Mouse (Mus musculus) adrenal gland, adult 10 weeks (tissue): ENCODE measurements around the gene Tmod3. TPM values are rescaled to one million over a fixed set of nuclear protein-coding genes. Genes with fewer than 3 reads are reported as not detected.

Experiments used
- polyA plus RNA-seq: library from polyadenylated mRNA; stranded (reverse); fragments of 350-450 nt; fragmentation: Illumina TruSeq; extraction: RNeasy Lipid Tissue Mini Kit (QIAGEN cat#74804); gene quantifications from one replicate; pipeline ENCODE4 v1.2.3, GENCODE M21; 2014; ENCODE audit warnings: low read depth, low replicate concordance

Tmod3 gene
- polyA plus RNA-seq, result 109 TPM

DNA sequence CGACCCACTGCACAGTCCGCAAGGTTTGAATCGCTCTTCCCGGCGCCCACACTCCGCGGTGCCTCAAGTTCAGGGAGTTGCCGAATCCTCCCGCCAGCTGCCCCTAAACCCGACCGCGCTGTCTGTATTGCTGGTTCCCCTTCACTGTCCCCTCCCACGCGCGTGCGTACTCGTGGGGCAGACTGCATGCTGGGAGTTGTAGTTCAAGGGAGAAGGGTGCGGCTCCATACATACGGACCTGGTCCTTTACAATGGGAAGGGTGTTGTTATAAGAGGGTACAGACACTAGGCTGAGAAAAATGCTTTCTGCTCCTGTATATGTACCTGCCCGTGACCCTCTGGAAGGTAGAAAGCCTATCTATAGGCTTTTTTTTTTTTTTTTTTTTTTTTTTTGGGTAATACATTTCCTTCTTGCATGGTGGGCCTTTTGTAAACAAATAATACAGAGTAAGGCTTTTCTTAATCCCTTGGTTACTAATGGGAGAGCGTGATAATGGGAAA is at the start of gene Tmod3:
TSS of gene Tmod3 (minus strand) at position 146 of the 501 bp plus-strand sequence.

Other genes starting within 250 kb of the Tmod3 start
- not detected for gene Bcl2l10, start 211.9 kb downstream of the Tmod3 start, polyA plus RNA-seq
- 53.3 TPM for gene Mapk6, start 149.7 kb downstream of the Tmod3 start, polyA plus RNA-seq
- gene Leo1, start 118.1 kb downstream of the Tmod3 start, polyA plus RNA-seq, result 48.3 TPM
- 16.3 TPM for gene Tmod2, start 51.7 kb upstream of the Tmod3 start, polyA plus RNA-seq
- 18.7 TPM for gene Lysmd2, start 66.1 kb upstream of the Tmod3 start, polyA plus RNA-seq
- gene Scg3, start 124.4 kb upstream of the Tmod3 start, polyA plus RNA-seq, result 76.4 TPM
- 5.1 TPM for gene Bmp5, start 215.7 kb upstream of the Tmod3 start, polyA plus RNA-seq